Mouse (Mus musculus) intestine, embryonic 14.5 days (tissue): ENCODE results near the gene Arx. TPM values are rescaled to one million over a fixed set of nuclear protein-coding genes. Genes with fewer than 3 reads are reported as not detected.

ENCODE experiments used
- ATAC-seq: fragments of 200-750 bp; cut with Nextera tagmentation; replicated peaks from 2 replicates; pipeline ENCODE4 v1.8.0; 2017; ENCODE audit warnings: low read depth, moderate number of reproducible peaks, moderate TSS enrichment, moderate library complexity; ENCODE audit not compliant: low FRiP score, low TSS enrichment
- DNase-seq: peaks from one replicate; pipeline ENCODE4 v3.0.0-alpha.2; 2018; ENCODE audit warnings: low spot score
- H3K27ac ChIP-seq: fragments of 300-500 bp; sonication (generic); 2 replicates; pipeline ENCODE4 v1.5.1; 2014; ENCODE audit warnings: low read depth, mild to moderate bottlenecking, control low read depth
- H3K27me3 ChIP-seq: fragments of 300-500 bp; sonication (generic); replicated peaks from 2 replicates; pipeline ENCODE4 v1.6.1; 2014; ENCODE audit warnings: low read length, control low read depth; ENCODE audit not compliant: control insufficient read depth, insufficient read depth
- H3K36me3 ChIP-seq: fragments of 300-500 bp; sonication (generic); 2 replicates; pipeline ENCODE4 v1.6.1; 2014; ENCODE audit warnings: low read length, control low read depth; ENCODE audit not compliant: control insufficient read depth, insufficient read depth
- H3K4me1 ChIP-seq: fragments of 300-500 bp; sonication (generic); replicated peaks from 2 replicates; pipeline ENCODE4 v1.6.1; 2014; ENCODE audit warnings: low read length, control low read depth, mixed read lengths; ENCODE audit not compliant: control insufficient read depth, insufficient read depth
- H3K4me2 ChIP-seq: fragments of 300-500 bp; sonication (generic); 2 replicates; pipeline ENCODE4 v1.6.1; 2014; ENCODE audit warnings: low read length
- H3K4me3 ChIP-seq: fragments of 300-500 bp; sonication (generic); 2 replicates; pipeline ENCODE4 v1.5.1; 2014; ENCODE audit warnings: low read depth, low read length, control low read depth, mixed read lengths
- H3K9ac ChIP-seq: fragments of 300-500 bp; sonication (generic); 2 replicates; pipeline ENCODE4 v1.6.1; 2014; ENCODE audit warnings: mild to moderate bottlenecking, low read length
- H3K9me3 ChIP-seq: fragments of 300-500 bp; sonication (generic); 2 replicates; pipeline ENCODE4 v1.6.1; 2016; ENCODE audit warnings: low read length, control low read depth; ENCODE audit not compliant: control insufficient read depth
- WGBS: fragments of 180-500 bp; shearing (Covaris S2); extraction: QIAGEN DNeasy Blood & Tissue Kit; methylation state at CpG from one replicate; pipeline ENCODE4 v1.1.7; 2014; 5-methylcytosine and 5-hydroxymethylcytosine counted together
- polyA plus RNA-seq: library from polyadenylated mRNA; unstranded; fragments of >200 nt; fragmentation: Nextera tagmentation; extraction: Ambion mirVana; gene quantifications from 2 replicates; pipeline ENCODE4 v1.2.1, GENCODE M21; 2014

Arx gene
- polyA plus RNA-seq, 1 experiment from 2014 or later, result 0.46 TPM

GRCm38 (mm10) chrX:93289851-93290380 is 3.7 kb downstream of the Arx start:
- Histone ChIP-seq H3K9me3 (no peaks in the 10 kb centered on the region), H3K27me3 (peaks cover 100% of the 10 kb centered on the region), H3K4me1 (no peaks in the 10 kb centered on the region), H3K4me2 (no peak overlapping the region), H3K9ac (no peak overlapping the region), H3K36me3 (no peaks in the 10 kb centered on the region), H3K27ac (no peak overlapping the region), H3K4me3 (no peak overlapping the region)
- ATAC-seq (no peak), DNase-seq (no peak)
- WGBS, result 14% methylated on average over 12 of the region's 12 CpGs

- DNase-seq (no peak), ATAC-seq (no peak)
- peaks cover 99% of the 10 kb centered on the region for H3K27me3 ChIP-seq
- H3K27ac ChIP-seq, result no peak overlapping the region
- no peak overlapping the region for H3K9ac ChIP-seq
- WGBS, result 17% methylated on average over 6 of the region's 6 CpGs
- H3K4me1 ChIP-seq, result no peaks in the 10 kb centered on the region
- no peaks in the 10 kb centered on the region for H3K36me3 ChIP-seq
- no peak overlapping the region for H3K4me2 ChIP-seq
- no peak overlapping the region for H3K4me3 ChIP-seq
- no peaks in the 10 kb centered on the region for H3K9me3 ChIP-seq
Measured at GRCm38 (mm10) chrX:93292031-93292430, 5.8 kb downstream of the Arx start.

GRCm38 (mm10) chrX:93294736-93295490 is 8.7 kb downstream of the Arx start:
- H3K27me3 ChIP-seq, result peaks cover 98% of the 10 kb centered on the region
- no peak overlapping the region for H3K9ac ChIP-seq
- H3K36me3 ChIP-seq, result no peaks in the 10 kb centered on the region
- H3K4me3 ChIP-seq, result no peak overlapping the region
- no peaks in the 10 kb centered on the region for H3K4me1 ChIP-seq
- ATAC-seq (no peak), DNase-seq (no peak)
- H3K4me2 ChIP-seq, result no peak overlapping the region
- H3K9me3 ChIP-seq, result no peaks in the 10 kb centered on the region
- 13% methylated on average over 25 of the region's 25 CpGs for WGBS
- H3K27ac ChIP-seq, result no peak overlapping the region

GRCm38 (mm10) chrX:93295819-93296218 is 9.6 kb downstream of the Arx start:
- H3K4me1 ChIP-seq, result no peaks in the 10 kb centered on the region
- no peak overlapping the region for H3K4me2 ChIP-seq
- peaks cover 98% of the 10 kb centered on the region for H3K27me3 ChIP-seq
- ATAC-seq (no peak), DNase-seq (no peak)
- H3K4me3 ChIP-seq, result no peak overlapping the region
- no peaks in the 10 kb centered on the region for H3K9me3 ChIP-seq
- H3K9ac ChIP-seq, result no peak overlapping the region
- WGBS, result 20% methylated on average over 5 of the region's 5 CpGs
- no peak overlapping the region for H3K27ac ChIP-seq
- no peaks in the 10 kb centered on the region for H3K36me3 ChIP-seq

GRCm38 (mm10) chrX:93297001-93297441 is 10.8 kb downstream of the Arx start:
- Histone ChIP-seq H3K9me3 (no peaks in the 10 kb centered on the region), H3K36me3 (no peaks in the 10 kb centered on the region), H3K27ac (no peak overlapping the region), H3K4me2 (peak overlapping the region; percentile 20; the same call in 1 of the 2 replicates), H3K27me3 (peaks cover 97% of the 10 kb centered on the region), H3K4me3 (no peak overlapping the region), H3K9ac (no peak overlapping the region), H3K4me1 (no peaks in the 10 kb centered on the region)
- DNase-seq (no peak), ATAC-seq (no peak)
- WGBS, result 15% methylated on average over 40 of the region's 40 CpGs

GRCm38 (mm10) chrX:93299046-93299626 is 12.9 kb downstream of the Arx start:
- no peaks in the 10 kb centered on the region for H3K4me1 ChIP-seq
- 10% methylated on average over 43 of the region's 43 CpGs for WGBS
- no peaks in the 10 kb centered on the region for H3K36me3 ChIP-seq
- H3K9ac ChIP-seq, result no peak overlapping the region
- peaks cover 90% of the 10 kb centered on the region for H3K27me3 ChIP-seq
- no peak overlapping the region for H3K27ac ChIP-seq
- 0 out of 2 replicates have a peak overlapping the region, but pooled peaks have one; percentile 8 for H3K4me3 ChIP-seq
- DNase-seq (no peak), ATAC-seq (no peak)
- H3K4me2 ChIP-seq, result peak overlapping the region; percentile 25; the same call in 1 of the 2 replicates
- no peaks in the 10 kb centered on the region for H3K9me3 ChIP-seq

GRCm38 (mm10) chrX:93299771-93300170 is 13.5 kb downstream of the Arx start:
- WGBS, result 15% methylated on average over 6 of the region's 6 CpGs
- ATAC-seq, result no peak
- H3K36me3 ChIP-seq, result no peaks in the 10 kb centered on the region
- no peak overlapping the region for H3K27ac ChIP-seq
- no peaks in the 10 kb centered on the region for H3K4me1 ChIP-seq
- H3K4me3 ChIP-seq, result no peak overlapping the region
- no peaks in the 10 kb centered on the region for H3K9me3 ChIP-seq
- H3K4me2 ChIP-seq, result no peak overlapping the region
- H3K9ac ChIP-seq, result no peak overlapping the region
- DNase-seq, result no peak
- H3K27me3 ChIP-seq, result peaks cover 84% of the 10 kb centered on the region

GRCm38 (mm10) chrX:93300183-93300815 is 14.1 kb downstream of the Arx start:
- peaks cover 82% of the 10 kb centered on the region for H3K27me3 ChIP-seq
- no peak for DNase-seq

More at GRCm38 (mm10) chrX:93300183-93300815, 14.1 kb downstream of the Arx start:
- no peak overlapping the region for H3K9ac ChIP-seq
- H3K4me2 ChIP-seq, result no peak overlapping the region
- no peaks in the 10 kb centered on the region for H3K4me1 ChIP-seq
- WGBS, result 17% methylated on average over 10 of the region's 10 CpGs
- no peak for ATAC-seq
- no peak overlapping the region for H3K27ac ChIP-seq
- no peak overlapping the region for H3K4me3 ChIP-seq
- H3K9me3 ChIP-seq, result no peaks in the 10 kb centered on the region
- H3K36me3 ChIP-seq, result no peaks in the 10 kb centered on the region
